Mouse (Mus musculus) limb, embryonic 15.5 days (tissue): ENCODE results near the gene Prr7. TPM values are rescaled to one million over a fixed set of nuclear protein-coding genes. Genes with fewer than 3 reads are reported as not detected.

Source experiments
- ATAC-seq: fragments of 200-750 bp; cut with Nextera tagmentation; 2 replicates; pipeline ENCODE4 v1.8.0; 2017; ENCODE audit warnings: low read depth, moderate TSS enrichment; ENCODE audit not compliant: insufficient number of reproducible peaks, low FRiP score, low TSS enrichment
- H3K27ac ChIP-seq: fragments of 300-500 bp; sonication (generic); 2 replicates; pipeline ENCODE4 v1.5.1; 2015; ENCODE audit warnings: moderate library complexity, mild to moderate bottlenecking, inconsistent platforms
- H3K27me3 ChIP-seq: fragments of 300-500 bp; sonication (generic); 2 replicates; pipeline ENCODE4 v1.6.1; 2015; ENCODE audit warnings: inconsistent platforms
- H3K36me3 ChIP-seq: fragments of 300-500 bp; sonication (generic); 2 replicates; pipeline ENCODE4 v1.6.1; 2015; ENCODE audit warnings: inconsistent platforms
- H3K4me1 ChIP-seq: fragments of 300-500 bp; sonication (generic); 2 replicates; pipeline ENCODE4 v1.6.1; 2015; ENCODE audit warnings: inconsistent platforms
- H3K4me2 ChIP-seq: fragments of 300-500 bp; sonication (generic); 2 replicates; pipeline ENCODE4 v1.6.1; 2015; ENCODE audit warnings: mild to moderate bottlenecking, inconsistent platforms
- H3K4me3 ChIP-seq: fragments of 300-500 bp; sonication (generic); 2 replicates; pipeline ENCODE4 v1.5.1; 2015; ENCODE audit warnings: mild to moderate bottlenecking, inconsistent platforms
- H3K9ac ChIP-seq: fragments of 300-500 bp; sonication (generic); 2 replicates; pipeline ENCODE4 v1.6.1; 2015; ENCODE audit warnings: inconsistent platforms
- H3K9me3 ChIP-seq: fragments of 300-500 bp; sonication (generic); 2 replicates; pipeline ENCODE4 v1.6.1; 2016; ENCODE audit warnings: inconsistent platforms
- WGBS: fragments of 180-500 bp; shearing (Covaris S2); methylation state at CpG from one replicate; pipeline ENCODE4 v1.1.7; 2015; 5-methylcytosine and 5-hydroxymethylcytosine counted together
- microRNA-seq: library from miRNA; unstranded; fragments of <30 nt; microRNA quantifications from one replicate; pipeline ENCODE4, GENCODE M21; 2016
- polyA plus RNA-seq: library from polyadenylated mRNA; unstranded; fragments of >200 nt; fragmentation: Nextera tagmentation; extraction: Ambion mirVana; gene quantifications from 2 replicates; pipeline ENCODE4 v1.2.1, GENCODE M21; 2015

Prr7 gene
- polyA plus RNA-seq, 1 experiment from 2014 or later: 1.2 TPM

GRCm38 (mm10) chr13:55513828-55514227 lies 49.8 kb downstream of the Prr7 start:
- Histone ChIP-seq H3K27ac (no peak overlapping the region), H3K9me3 (no peaks in the 10 kb centered on the region), H3K9ac (no peak overlapping the region), H3K4me3 (peak overlapping the region; percentile 71), H3K4me1 (peaks cover 37% of the 10 kb centered on the region), H3K36me3 (peaks cover 11% of the 10 kb centered on the region), H3K27me3 (no peaks in the 10 kb centered on the region), H3K4me2 (peak overlapping the region; percentile 88; the same call in 1 of the 2 replicates)
- 35% methylated on average over 9 of the region's 9 CpGs for WGBS
- no peak for ATAC-seq

- Histone ChIP-seq H3K4me2 (no peak overlapping the region), H3K4me3 (no peak overlapping the region), H3K27ac (no peak overlapping the region), H3K36me3 (no peaks in the 10 kb centered on the region), H3K9me3 (no peaks in the 10 kb centered on the region), H3K27me3 (no peaks in the 10 kb centered on the region), H3K9ac (no peak overlapping the region), H3K4me1 (peaks cover 10% of the 10 kb centered on the region)
- no peak for ATAC-seq
- 4% methylated on average over 5 of the region's 5 CpGs for WGBS
Observed at GRCm38 (mm10) chr13:55516955-55517354, 52.9 kb downstream of the Prr7 start.

GRCm38 (mm10) chr13:55519606-55520005 lies 55.5 kb downstream of the Prr7 start:
- H3K9ac ChIP-seq: no peak overlapping the region
- ATAC-seq: no peak
- H3K9me3 ChIP-seq: no peaks in the 10 kb centered on the region
- H3K4me1 ChIP-seq: no peaks in the 10 kb centered on the region
- 71% methylated on average over 4 of the region's 4 CpGs for WGBS
- no peaks in the 10 kb centered on the region for H3K27me3 ChIP-seq
- H3K4me2 ChIP-seq: no peak overlapping the region
- no peaks in the 10 kb centered on the region for H3K36me3 ChIP-seq
- no peak overlapping the region for H3K27ac ChIP-seq
- no peak overlapping the region for H3K4me3 ChIP-seq

- Histone ChIP-seq H3K9me3 (no peaks in the 10 kb centered on the region), H3K36me3 (no peaks in the 10 kb centered on the region), H3K27me3 (no peaks in the 10 kb centered on the region), H3K27ac (peak overlapping the region; percentile 34; the same call in 1 of the 2 replicates), H3K4me2 (no peak overlapping the region), H3K4me3 (no peak overlapping the region), H3K4me1 (0 out of 2 replicates have a peak, but pooled peaks cover 3% of the 10 kb centered on the region), H3K9ac (no peak overlapping the region)
- ATAC-seq: no peak
- 61% methylated on average over 8 of the region's 8 CpGs for WGBS
Observed at GRCm38 (mm10) chr13:55522730-55523129, 58.7 kb downstream of the Prr7 start.

Small RNA genes lying within 50 kb of the gene (microRNA-seq; reads per million reads assigned to microRNA genes)
- gene Mir6943: not detected
- 20.0 reads per million, percentile 33 among the genes with 10 or more reads in this experiment for gene Mir6944
- 0.82 reads per million for gene Mir6945

Other genes with a start within 250 kb of the Prr7 start
- gene Prelid1, start 143.8 kb upstream of the Prr7 start, polyA plus RNA-seq: 427 and 446 TPM in 2 replicates
- 110 and 119 TPM in 2 replicates for gene Rab24, start 142.3 kb upstream of the Prr7 start, polyA plus RNA-seq
- gene Mxd3, start 134.4 kb upstream of the Prr7 start, polyA plus RNA-seq: 43.8 and 46.2 TPM in 2 replicates
- 104 and 109 TPM in 2 replicates for gene Lman2, start 101.5 kb upstream of the Prr7 start, polyA plus RNA-seq
- gene Rgs14, start 94.5 kb upstream of the Prr7 start, polyA plus RNA-seq: 1.4 and 2.4 TPM in 2 replicates
- gene Slc34a1, start 66.1 kb upstream of the Prr7 start, polyA plus RNA-seq: 0.20 TPM in 1 of 2 replicates, not detected in the other
- gene Pfn3, start 49.0 kb upstream of the Prr7 start, polyA plus RNA-seq: not detected in 2 replicates
- 0.17 TPM in 1 of 2 replicates, not detected in the other for gene F12, start 37.5 kb upstream of the Prr7 start, polyA plus RNA-seq
- 34.3 and 39.0 TPM in 2 replicates for gene Grk6, start 19.2 kb upstream of the Prr7 start, polyA plus RNA-seq
- 162 and 172 TPM in 2 replicates for gene Dbn1, start 23.8 kb downstream of the Prr7 start, polyA plus RNA-seq
- gene Pdlim7, start 49.4 kb downstream of the Prr7 start, polyA plus RNA-seq: 147 and 213 TPM in 2 replicates
- 4.7 and 5.7 TPM in 2 replicates for gene Dok3, start 65.0 kb downstream of the Prr7 start, polyA plus RNA-seq
- 56.1 and 56.7 TPM in 2 replicates for gene Ddx41, start 72.4 kb downstream of the Prr7 start, polyA plus RNA-seq
- gene Fam193b, start 106.9 kb downstream of the Prr7 start, polyA plus RNA-seq: 34.8 and 35.4 TPM in 2 replicates
- gene Tmed9, start 109.5 kb downstream of the Prr7 start, polyA plus RNA-seq: 214 and 263 TPM in 2 replicates
- gene B4galt7, start 135.6 kb downstream of the Prr7 start, polyA plus RNA-seq: 34.0 TPM in 2 replicates
- 56.0 and 57.8 TPM in 2 replicates for gene Caml, start 158.7 kb downstream of the Prr7 start, polyA plus RNA-seq
- gene Ddx46, start 170.8 kb downstream of the Prr7 start, polyA plus RNA-seq: 30.7 and 33.4 TPM in 2 replicates
- gene B230219D22Rik, start 228.9 kb downstream of the Prr7 start, polyA plus RNA-seq: 47.0 and 54.3 TPM in 2 replicates